Mouse (Mus musculus) megakaryocyte, embryonic 14.5 days (primary cell): ENCODE data around the gene Dnaaf1.

Experiments used
- FLI1 ChIP-seq: IDR thresholded peaks from 2 replicates; pipeline ENCODE4 v1.6.1; 2012; ENCODE audit warnings: low read length, inconsistent platforms, mixed read lengths
- GATA1 ChIP-seq: IDR thresholded peaks from 3 replicates; pipeline ENCODE4 v1.6.1; 2012; ENCODE audit warnings: mixed read lengths, low read length, inconsistent platforms, borderline replicate concordance

GRCm38 (mm10) chr8:119616358-119616757 is 41.3 kb downstream of the Dnaaf1 start:
- TF ChIP-seq GATA1 (no peak), FLI1 (no peak)
